Mouse (Mus musculus) lung, adult 2 months (tissue): ENCODE results near the gene Dapk1.

ENCODE experiments used
- CTCF ChIP-seq: fragments of 200-500 bp; IDR thresholded peaks from 2 replicates; pipeline ENCODE4 v1.5.1; 2011; ENCODE audit warnings: mild to moderate bottlenecking, low read length, control low read depth; ENCODE audit not compliant: insufficient read depth
- POLR2A ChIP-seq: fragments of 200-500 bp; IDR thresholded peaks from 2 replicates; pipeline ENCODE4 v1.6.1; 2011; ENCODE audit warnings: low read depth, mild to moderate bottlenecking, control low read depth, low read length, borderline replicate concordance; ENCODE audit errors: extremely low read depth

DNA sequence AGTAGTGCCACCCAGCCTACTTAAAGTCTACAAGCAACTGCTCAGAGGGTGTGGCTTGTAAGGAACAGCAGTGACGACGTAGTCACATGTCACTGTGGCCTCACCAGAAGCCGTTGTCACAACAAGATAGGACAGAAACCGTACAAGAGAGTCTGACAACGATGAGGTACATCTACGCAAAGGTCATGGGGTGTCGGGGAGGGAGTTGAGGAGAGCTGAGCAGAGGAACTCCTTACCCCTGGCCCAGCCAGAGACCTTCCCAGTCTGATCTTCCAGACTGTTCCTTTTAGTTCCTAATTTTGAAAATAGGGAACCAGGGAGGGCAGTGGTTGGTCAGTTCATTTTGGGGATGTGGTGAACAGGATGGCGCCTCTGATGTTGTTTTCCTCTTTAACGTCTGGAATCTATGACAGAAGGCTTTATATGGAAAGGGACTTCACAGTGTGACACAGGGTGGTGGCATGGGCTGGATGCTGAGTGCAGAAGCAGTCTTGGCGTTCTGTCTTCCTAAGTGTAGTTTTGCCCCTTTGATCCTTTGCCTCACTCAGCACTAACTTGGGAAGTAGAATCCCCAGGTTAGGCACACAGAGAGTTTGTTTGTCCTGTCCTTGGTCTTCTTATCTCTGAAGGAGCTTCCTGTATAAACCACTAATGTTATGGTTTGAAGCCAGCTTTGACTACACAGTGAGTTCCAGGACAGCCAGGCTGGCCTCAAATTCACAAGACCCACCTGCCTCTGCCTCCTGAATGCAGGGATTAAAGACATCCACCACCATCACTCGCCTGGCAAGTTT, 71.3 kb downstream of the Dapk1 start:
- TF ChIP-seq CTCF = no peak
- no peak for TF ChIP-seq POLR2A
